Mouse (Mus musculus): ENCODE measurements around the gene Rap2a.
A peak's percentile ranks its signal among the peaks of the same experiment; 100 is the strongest.

GRCm38 (mm10) chr14:120477288-120477981 is 809 bp upstream of the Rap2a start:
- peak; percentile 96 for TF ChIP-seq POLR2A (IDR thresholded peaks at IDR 0.05; ENCODE audit: low read depth, low read length)
- TF ChIP-seq CTCF (IDR thresholded peaks at IDR 0.05; ENCODE audit: borderline replicate concordance, insufficient read depth, low read length): no peak

All from embryonic fibroblast, embryonic 13.5 days (primary cell).